Mouse (Mus musculus) heart, embryonic 16.5 days (tissue): Measurements from ENCODE around the gene Nutm1. TPM values are rescaled to one million over a fixed set of nuclear protein-coding genes. Genes with fewer than 3 reads are reported as not detected.
A peak's percentile ranks its signal among the peaks of the same experiment; 100 is the strongest.

Experiments used
- ATAC-seq: fragments of 200-750 bp; cut with Nextera tagmentation; replicated peaks from 2 replicates; pipeline ENCODE4 v1.8.0; 2017; ENCODE audit warnings: moderate number of reproducible peaks; ENCODE audit not compliant: insufficient read depth, low FRiP score; ENCODE audit errors: extremely low read depth
- H3K27ac ChIP-seq: fragments of 300-500 bp; sonication (generic); 2 replicates; pipeline ENCODE4 v1.5.1; 2014; ENCODE audit warnings: mild to moderate bottlenecking, low read length, control low read depth, moderate library complexity
- H3K27me3 ChIP-seq: fragments of 300-500 bp; sonication (generic); 2 replicates; pipeline ENCODE4 v1.6.1; 2014; ENCODE audit warnings: low read length, mixed read lengths; ENCODE audit not compliant: control insufficient read depth, insufficient read depth
- H3K36me3 ChIP-seq: fragments of 300-500 bp; sonication (generic); 2 replicates; pipeline ENCODE4 v1.6.1; 2014; ENCODE audit not compliant: control insufficient read depth, insufficient read depth
- H3K4me1 ChIP-seq: fragments of 300-500 bp; sonication (generic); 2 replicates; pipeline ENCODE4 v1.6.1; 2014; ENCODE audit warnings: low read length, mixed read lengths; ENCODE audit not compliant: control insufficient read depth, insufficient read depth
- H3K4me2 ChIP-seq: fragments of 300-500 bp; sonication (generic); 2 replicates; pipeline ENCODE4 v1.6.1; 2014; ENCODE audit warnings: low read depth, mild to moderate bottlenecking, control low read depth, low read length
- H3K4me3 ChIP-seq: fragments of 300-500 bp; sonication (generic); 2 replicates; pipeline ENCODE4 v1.5.1; 2014; ENCODE audit warnings: mild to moderate bottlenecking, control low read depth, low read length
- H3K9ac ChIP-seq: fragments of 300-500 bp; sonication (generic); 2 replicates; pipeline ENCODE4 v1.6.1; 2014; ENCODE audit warnings: low read length, control low read depth
- H3K9me3 ChIP-seq: fragments of 300-500 bp; sonication (generic); replicated peaks from 2 replicates; pipeline ENCODE4 v1.6.1; 2016; ENCODE audit warnings: low read length; ENCODE audit not compliant: control insufficient read depth
- WGBS: fragments of 180-500 bp; shearing (Covaris S2); extraction: QIAGEN DNeasy Blood & Tissue Kit; methylation state at CpG from one replicate; pipeline ENCODE4 v1.1.7; 2014; 5-methylcytosine and 5-hydroxymethylcytosine counted together
- polyA plus RNA-seq: library from polyadenylated mRNA; unstranded; fragments of >200 nt; fragmentation: Nextera tagmentation; extraction: Ambion mirVana; gene quantifications from 2 replicates; pipeline ENCODE4 v1.2.1, GENCODE M21; 2015

Nutm1 gene
- polyA plus RNA-seq, 1 experiment from 2014 or later = not detected

GRCm38 (mm10) chr2:112245307-112245706, 13.8 kb downstream of the Nutm1 start:
- Histone ChIP-seq H3K27ac (no peak overlapping the region), H3K4me3 (no peak overlapping the region), H3K9me3 (no peaks in the 10 kb centered on the region), H3K27me3 (no peaks in the 10 kb centered on the region), H3K4me2 (no peak overlapping the region), H3K4me1 (peaks cover 7% of the 10 kb centered on the region), H3K36me3 (0 out of 2 replicates have a peak, but pooled peaks cover 3% of the 10 kb centered on the region), H3K9ac (no peak overlapping the region)
- 81% methylated on average over 5 of the region's 5 CpGs for WGBS
- ATAC-seq = no peak

GRCm38 (mm10) chr2:112241787-112242186, 17.3 kb downstream of the Nutm1 start:
- no peak overlapping the region for H3K4me3 ChIP-seq
- no peaks in the 10 kb centered on the region for H3K27me3 ChIP-seq
- no peak overlapping the region for H3K4me2 ChIP-seq
- 75% methylated on average over 14 of the region's 14 CpGs for WGBS
- no peak for ATAC-seq
- no peak overlapping the region for H3K9ac ChIP-seq
- no peaks in the 10 kb centered on the region for H3K9me3 ChIP-seq
- H3K27ac ChIP-seq = no peak overlapping the region
- H3K36me3 ChIP-seq = 0 out of 2 replicates have a peak, but pooled peaks cover 3% of the 10 kb centered on the region
- H3K4me1 ChIP-seq = peaks cover 15% of the 10 kb centered on the region

- peak overlapping the region; percentile 85 for H3K4me3 ChIP-seq
- WGBS = 1% methylated on average over 23 of the region's 28 CpGs
- peak; percentile 34; the same call in 1 of the 2 replicates for ATAC-seq
- no peaks in the 10 kb centered on the region for H3K9me3 ChIP-seq
- peak overlapping the region; percentile 84; the same call in 1 of the 2 replicates for H3K27ac ChIP-seq
- no peaks in the 10 kb centered on the region for H3K27me3 ChIP-seq
- peak overlapping the region; percentile 85 for H3K9ac ChIP-seq
- H3K4me1 ChIP-seq = peaks cover 15% of the 10 kb centered on the region
- H3K4me2 ChIP-seq = peak overlapping the region; percentile 99
- no peaks in the 10 kb centered on the region for H3K36me3 ChIP-seq
Observed at GRCm38 (mm10) chr2:112239935-112240721, 19.0 kb downstream of the Nutm1 start.

- under 1% methylated on average over 92 of the region's 94 CpGs for WGBS
- Histone ChIP-seq H3K4me2 (peak within 1 kb of the TSS; percentile 99), H3K9ac (peak within 1 kb of the TSS; percentile 85), H3K27ac (peak within 1 kb of the TSS; percentile 84), H3K9me3 (no peaks in the 10 kb centered on the region), H3K4me3 (peak within 1 kb of the TSS; percentile 85), H3K4me1 (peaks cover 15% of the 10 kb centered on the region), H3K27me3 (no peaks in the 10 kb centered on the region), H3K36me3 (no peaks in the 10 kb centered on the region)
- ATAC-seq = peak; percentile 89
Observed at GRCm38 (mm10) chr2:112239212-112239934, 19.7 kb downstream of the Nutm1 start, which contains the start of gene Lpcat4. TSS of gene Lpcat4 (plus strand) at chr2:112239468.

GRCm38 (mm10) chr2:112238006-112238405, 21.1 kb downstream of the Nutm1 start:
- H3K4me2 ChIP-seq = no peak overlapping the region; the same call in 1 of the 2 replicates
- H3K9me3 ChIP-seq = no peaks in the 10 kb centered on the region
- WGBS = 8% methylated on average over 4 of the region's 4 CpGs
- peaks cover 15% of the 10 kb centered on the region for H3K4me1 ChIP-seq
- no peaks in the 10 kb centered on the region for H3K27me3 ChIP-seq
- H3K27ac ChIP-seq = no peak overlapping the region
- no peaks in the 10 kb centered on the region for H3K36me3 ChIP-seq
- H3K9ac ChIP-seq = no peak overlapping the region
- H3K4me3 ChIP-seq = no peak overlapping the region
- ATAC-seq = no peak

- ATAC-seq = no peak
- no peak overlapping the region for H3K27ac ChIP-seq
- WGBS = 80% methylated on average over 2 of the region's 2 CpGs
- H3K27me3 ChIP-seq = no peaks in the 10 kb centered on the region
- no peak overlapping the region for H3K4me2 ChIP-seq
- no peaks in the 10 kb centered on the region for H3K36me3 ChIP-seq
- no peak overlapping the region for H3K9ac ChIP-seq
- H3K4me1 ChIP-seq = peaks cover 15% of the 10 kb centered on the region
- no peaks in the 10 kb centered on the region for H3K9me3 ChIP-seq
- H3K4me3 ChIP-seq = no peak overlapping the region
Observed at GRCm38 (mm10) chr2:112236620-112237019, 22.5 kb downstream of the Nutm1 start.

GRCm38 (mm10) chr2:112232623-112233022, 26.5 kb downstream of the Nutm1 start:
- Histone ChIP-seq H3K27me3 (no peaks in the 10 kb centered on the region), H3K4me3 (no peak overlapping the region), H3K9ac (no peak overlapping the region), H3K27ac (no peak overlapping the region), H3K4me1 (no peaks in the 10 kb centered on the region), H3K4me2 (no peak overlapping the region), H3K36me3 (no peaks in the 10 kb centered on the region), H3K9me3 (no peaks in the 10 kb centered on the region)
- ATAC-seq = no peak
- WGBS = 63% methylated on average over 1 of the region's 1 CpGs

GRCm38 (mm10) chr2:112224356-112224755, 34.7 kb downstream of the Nutm1 start:
- no peak for ATAC-seq
- Histone ChIP-seq H3K4me3 (no peak overlapping the region), H3K4me2 (no peak overlapping the region), H3K27ac (no peak overlapping the region), H3K4me1 (no peaks in the 10 kb centered on the region), H3K36me3 (no peaks in the 10 kb centered on the region), H3K9me3 (no peaks in the 10 kb centered on the region), H3K9ac (no peak overlapping the region), H3K27me3 (no peaks in the 10 kb centered on the region)
- 61% methylated on average over 4 of the region's 4 CpGs for WGBS

- no peak overlapping the region for H3K4me3 ChIP-seq
- 48% methylated on average over 5 of the region's 5 CpGs for WGBS
- no peak overlapping the region for H3K27ac ChIP-seq
- no peaks in the 10 kb centered on the region for H3K4me1 ChIP-seq
- H3K9ac ChIP-seq = no peak overlapping the region
- no peak overlapping the region for H3K4me2 ChIP-seq
- H3K36me3 ChIP-seq = no peaks in the 10 kb centered on the region
- ATAC-seq = no peak
- H3K27me3 ChIP-seq = no peaks in the 10 kb centered on the region
- no peaks in the 10 kb centered on the region for H3K9me3 ChIP-seq
Observed at GRCm38 (mm10) chr2:112222607-112223006, 36.5 kb downstream of the Nutm1 start.
